In genomic region chr10:80039559-80039979, GRCm38 (mm10) we compare ENCODE assay signal across 8 mouse cellular contexts. TPM values are rescaled to one million over a fixed set of nuclear protein-coding genes. Genes with fewer than 3 reads are reported as not detected.
DNase-seq lines count a peak whose midpoint lies in the region; ATAC-seq lines count a peak whose summit lies in the region.

Polr2e (minus strand) TSS chr10:80039795.

- no peak within 1 kb of the TSS for H3K27ac ChIP-seq in forebrain, embryonic 11.5 days (ENCODE audit: low read depth, low read length)
- peak within 1 kb of the TSS; percentile 75 for H3K27ac ChIP-seq in heart, embryonic 16.5 days (ENCODE audit: low read length)
- peak within 1 kb of the TSS; percentile 76 for H3K27ac ChIP-seq in liver, embryonic 15.5 days (replicated peaks)
- H3K27ac ChIP-seq in neural tube, embryonic 12.5 days: no peak within 1 kb of the TSS

- peak within 1 kb of the TSS; percentile 64 for H3K9ac ChIP-seq in forebrain, embryonic 11.5 days (ENCODE audit: low read length)
- peak within 1 kb of the TSS; percentile 91 for H3K9ac ChIP-seq in heart, embryonic 16.5 days (ENCODE audit: low read length)
- H3K9ac ChIP-seq in liver, embryonic 15.5 days: peak within 1 kb of the TSS; percentile 85
- H3K9ac ChIP-seq in neural tube, embryonic 12.5 days: peak within 1 kb of the TSS; percentile 80

- ATAC-seq in forebrain, embryonic 11.5 days (replicated peaks; ENCODE audit: low FRiP score): peak; percentile 97
- ATAC-seq in heart, embryonic 16.5 days (replicated peaks; ENCODE audit: extremely low read depth, insufficient read depth, low FRiP score): peak; percentile 97
- ATAC-seq in liver, embryonic 15.5 days (ENCODE audit: insufficient read depth): peak; percentile 96
- ATAC-seq in neural tube, embryonic 12.5 days (ENCODE audit: low FRiP score, low read depth): peak; percentile 96

- no peaks in the 10 kb centered on the region for H3K27me3 ChIP-seq in forebrain, embryonic 11.5 days (ENCODE audit: control insufficient read depth, insufficient read depth, low read length)
- no peaks in the 10 kb centered on the region for H3K27me3 ChIP-seq in heart, embryonic 16.5 days (ENCODE audit: control insufficient read depth, insufficient read depth, low read length)
- no peaks in the 10 kb centered on the region for H3K27me3 ChIP-seq in liver, embryonic 15.5 days
- H3K27me3 ChIP-seq in neural tube, embryonic 12.5 days (replicated peaks): no peaks in the 10 kb centered on the region

- no peaks in the 10 kb centered on the region for H3K9me3 ChIP-seq in forebrain, embryonic 11.5 days (ENCODE audit: control insufficient read depth, low read length)
- no peaks in the 10 kb centered on the region for H3K9me3 ChIP-seq in heart, embryonic 16.5 days (replicated peaks; ENCODE audit: control insufficient read depth, low read length)
- H3K9me3 ChIP-seq in liver, embryonic 15.5 days (replicated peaks): no peaks in the 10 kb centered on the region
- H3K9me3 ChIP-seq in neural tube, embryonic 12.5 days: no peaks in the 10 kb centered on the region

- H3K4me2 ChIP-seq in forebrain, embryonic 11.5 days (ENCODE audit: low read depth, low read length, severe bottlenecking): peak within 1 kb of the TSS; percentile 73
- H3K4me2 ChIP-seq in heart, embryonic 16.5 days (ENCODE audit: low read depth, low read length): peak within 1 kb of the TSS; percentile 93
- H3K4me2 ChIP-seq in liver, embryonic 15.5 days: peak within 1 kb of the TSS; percentile 91
- H3K4me2 ChIP-seq in neural tube, embryonic 12.5 days (replicated peaks): peak within 1 kb of the TSS; percentile 86

- WGBS in forebrain, embryonic 11.5 days: 0% methylated on average over 40 of the region's 40 CpGs
- under 1% methylated on average over 40 of the region's 40 CpGs for whole genome bisulfite sequencing in heart, embryonic 16.5 days
- WGBS in liver, embryonic 15.5 days (ENCODE audit: insufficient replicate concordance): 0% methylated on average over 40 of the region's 40 CpGs
- WGBS in neural tube, embryonic 12.5 days: under 1% methylated on average over 40 of the region's 40 CpGs

- H3K36me3 ChIP-seq in forebrain, embryonic 11.5 days (ENCODE audit: control insufficient read depth, insufficient read depth, low read length): peaks cover 5% of the 10 kb centered on the region; the same call in 1 of the 2 replicates
- peaks cover 27% of the 10 kb centered on the region for H3K36me3 ChIP-seq in heart, embryonic 16.5 days (ENCODE audit: control insufficient read depth, insufficient read depth)
- H3K36me3 ChIP-seq in liver, embryonic 15.5 days (replicated peaks): peaks cover 38% of the 10 kb centered on the region
- peaks cover 38% of the 10 kb centered on the region for H3K36me3 ChIP-seq in neural tube, embryonic 12.5 days

- H3K4me1 ChIP-seq in forebrain, embryonic 11.5 days (replicated peaks; ENCODE audit: control insufficient read depth, insufficient read depth, low read length): peaks cover 9% of the 10 kb centered on the region
- H3K4me1 ChIP-seq in heart, embryonic 16.5 days (ENCODE audit: control insufficient read depth, insufficient read depth, low read length): peaks cover 8% of the 10 kb centered on the region
- peaks cover 31% of the 10 kb centered on the region for H3K4me1 ChIP-seq in liver, embryonic 15.5 days (replicated peaks)
- peaks cover 15% of the 10 kb centered on the region for H3K4me1 ChIP-seq in neural tube, embryonic 12.5 days

- H3K4me3 ChIP-seq in forebrain, embryonic 11.5 days (ENCODE audit: low read depth, low read length): peak within 1 kb of the TSS; percentile 73
- H3K4me3 ChIP-seq in heart, embryonic 16.5 days (ENCODE audit: low read length): peak within 1 kb of the TSS; percentile 93
- peak within 1 kb of the TSS; percentile 89 for H3K4me3 ChIP-seq in liver, embryonic 15.5 days (replicated peaks)
- H3K4me3 ChIP-seq in neural tube, embryonic 12.5 days: peak within 1 kb of the TSS; percentile 86

- DNase-seq in CD8-positive naive resting alpha-beta T cell, adult 2 months (ENCODE audit: low read depth in 2 of 2, low spot score in 2 of 2): peak; percentile 99
- DNase-seq in c-Kit-positive CD71-negative TER-119-negative erythroid progenitor cells, embryonic 14.5 days (ENCODE audit: low read depth): peak; percentile 97
- DNase-seq in forebrain, embryonic 11.5 days (ENCODE audit: low spot score): peak; percentile 99
- DNase-seq in kidney, postnatal 36 days: peak; percentile 97 to 98
- DNase-seq in telencephalon, adult 2 months (ENCODE audit: low read depth, low spot score): peak; percentile 96

RNA-seq across cellular contexts. Expression of gene Polr2e, which starts in this region (rescaled TPM):
- polyA plus RNA-seq in forebrain, embryonic 11.5 days (2014; fragmentation: Nextera tagmentation; extraction: Ambion mirVana): 217 and 243 TPM in 2 replicates
- polyA plus RNA-seq in heart, embryonic 16.5 days (2015; fragmentation: Nextera tagmentation; extraction: Ambion mirVana): 136 and 144 TPM in 2 replicates
- 81.3 and 84.4 TPM in 2 replicates for polyA plus RNA-seq in liver, embryonic 15.5 days (2015; fragmentation: Nextera tagmentation; extraction: Ambion mirVana)
- 160 and 166 TPM in 2 replicates for polyA plus RNA-seq in neural tube, embryonic 12.5 days (2016; fragmentation: Nextera tagmentation; extraction: Ambion mirVana)

Comparison
In these comparisons a context has a peak if more than half of its experiments do, and no peak if none do; other contexts are left out.
1. H3K27ac ChIP-seq: peak in heart, embryonic 16.5 days (single experiment) and liver, embryonic 15.5 days (single experiment); none in forebrain, embryonic 11.5 days (single experiment) and neural tube, embryonic 12.5 days (single experiment).
2. Peak in every context shown above with its lines, with median percentiles within 50 percentile points of each other: DNase-seq, ATAC-seq, H3K4me2 ChIP-seq, H3K4me3 ChIP-seq and H3K9ac ChIP-seq.